ENCODE assay signal across 12 mouse cellular contexts in the genomic region with DNA sequence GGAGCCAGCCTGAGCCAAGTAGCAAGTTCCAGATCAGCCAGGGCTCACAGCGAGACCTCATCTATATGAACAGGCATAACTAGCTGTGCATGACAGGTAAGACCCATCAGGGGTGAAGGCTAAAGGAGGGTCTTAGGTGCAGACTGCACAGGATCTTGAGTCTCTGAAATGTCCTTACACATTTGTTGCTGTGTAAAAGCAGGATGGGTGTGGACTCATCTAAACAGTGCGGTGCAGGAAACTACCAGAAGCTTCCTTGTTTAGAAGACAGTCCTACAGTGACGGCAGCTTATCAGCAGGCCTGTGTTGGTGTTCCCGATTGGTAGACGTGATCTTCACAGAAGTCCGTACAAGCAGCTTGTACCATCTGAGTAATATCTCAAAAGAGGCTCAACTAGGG. TPM values are rescaled to one million over a fixed set of nuclear protein-coding genes. Genes with fewer than 3 reads are reported as not detected.
DNase-seq lines count a peak whose midpoint lies in the region; ATAC-seq lines count a peak whose summit lies in the region.
"Had no signal": no experiment of that assay in that cellular context is flagged by ENCODE, and none has a peak within 500 bp of the region (broad histone marks: within the 10 kb centered on the region; RNA-seq: fewer than 3 reads in every experiment).

No protein-coding gene starts in this region.

- peak overlapping the region; percentile 42; the same call in 1 of the 2 replicates for H3K27ac ChIP-seq in lung, embryonic 16.5 days (ENCODE audit: low read length)
- H3K27ac ChIP-seq in midbrain, embryonic 15.5 days: no peak overlapping the region
- H3K27ac ChIP-seq: hindbrain, embryonic 15.5 days had no signal

- 66% methylated on average over 6 of the region's 6 CpGs for WGBS in lung, embryonic 16.5 days
- 92% methylated on average over 6 of the region's 6 CpGs for WGBS in midbrain, embryonic 15.5 days

- no peak overlapping the region for H3K4me2 ChIP-seq in lung, embryonic 16.5 days (ENCODE audit: low read depth, low read length)
- no peak overlapping the region for H3K4me2 ChIP-seq in midbrain, embryonic 15.5 days
- H3K4me2 ChIP-seq: hindbrain, embryonic 15.5 days had no signal

- peaks cover 5% of the 10 kb centered on the region; the same call in 1 of the 2 replicates for H3K4me1 ChIP-seq in lung, embryonic 16.5 days (replicated peaks; ENCODE audit: control insufficient read depth, insufficient read depth, low read length)
- H3K4me1 ChIP-seq in midbrain, embryonic 15.5 days: peaks cover under 1% of the 10 kb centered on the region; the same call in 1 of the 2 replicates

- H3K36me3 ChIP-seq in lung, embryonic 16.5 days (ENCODE audit: control insufficient read depth, insufficient read depth, low read length): peaks cover 8% of the 10 kb centered on the region
- H3K36me3 ChIP-seq in midbrain, embryonic 15.5 days (replicated peaks): no peaks in the 10 kb centered on the region
- H3K36me3 ChIP-seq: hindbrain, embryonic 15.5 days had no signal

- peak; percentile 37 to 63 for DNase-seq in heart, adult 18-20 months
- no peak for DNase-seq in heart, postnatal 4 days
- peak; percentile 65 for DNase-seq in CD4-positive, CD25-positive, alpha-beta regulatory T cell, adult 2 months (ENCODE audit: low read depth, low spot score)
- DNase-seq in induced T-regulatory cell, adult 2 months (ENCODE audit: low read depth): peak; percentile 52
- DNase-seq in urinary bladder, postnatal 25 days (ENCODE audit: low spot score): no peak
- no peak for DNase-seq in adipocyte (ENCODE audit: low spot score)
- DNase-seq: cerebellum, postnatal 36 days had no signal

- peak; percentile 67; the same call in 1 of the 2 replicates for ATAC-seq in lung, embryonic 16.5 days (ENCODE audit: low read depth)
- ATAC-seq in midbrain, embryonic 15.5 days (replicated peaks): no peak

- no peak overlapping the region for H3K4me3 ChIP-seq in lung, embryonic 16.5 days (ENCODE audit: low read length)
- H3K4me3 ChIP-seq in midbrain, embryonic 15.5 days: no peak overlapping the region
- H3K4me3 ChIP-seq: erythroblast, embryonic 14.5 days; hindbrain, embryonic 15.5 days had no signal

- H3K27me3 ChIP-seq in lung, embryonic 16.5 days (ENCODE audit: control insufficient read depth, insufficient read depth, low read depth, low read length): no peaks in the 10 kb centered on the region
- no peaks in the 10 kb centered on the region for H3K27me3 ChIP-seq in midbrain, embryonic 15.5 days (replicated peaks)
- H3K27me3 ChIP-seq: hindbrain, embryonic 15.5 days had no signal

- peaks cover 3% of the 10 kb centered on the region; the same call in 1 of the 2 replicates for H3K9me3 ChIP-seq in lung, embryonic 16.5 days (ENCODE audit: control insufficient read depth, low read length)
- H3K9me3 ChIP-seq in midbrain, embryonic 15.5 days: no peaks in the 10 kb centered on the region
- H3K9me3 ChIP-seq: hindbrain, embryonic 15.5 days had no signal

- H3K9ac ChIP-seq in lung, embryonic 16.5 days (ENCODE audit: low read length): no peak overlapping the region
- no peak overlapping the region for H3K9ac ChIP-seq in midbrain, embryonic 15.5 days
- H3K9ac ChIP-seq: hindbrain, embryonic 15.5 days had no signal

RNA-seq across cellular contexts. Expression of a gene that starts 6.0 kb away (rescaled TPM):
- total RNA-seq in heart, adult 18-20 months (2021): 10 to 100 TPM; 12.0 to 13.8 TPM
- 10 to 100 TPM; 21.5 to 22.8 TPM for total RNA-seq in heart, postnatal 4 days (2021)
- 19.7 and 24.9 TPM in 2 replicates for polyA plus RNA-seq in lung, embryonic 16.5 days (2015; fragmentation: Nextera tagmentation; extraction: Ambion mirVana)
- polyA plus RNA-seq in midbrain, embryonic 15.5 days (2015; fragmentation: Nextera tagmentation; extraction: Ambion mirVana): 51.9 and 53.0 TPM in 2 replicates

RNA-seq across cellular contexts. Expression of a gene that starts 21.4 kb away (rescaled TPM):
- total RNA-seq in heart, adult 18-20 months (2021): under 1 TPM in 1 of 2 experiments, not detected in 1; 0.69 TPM
- under 1 TPM; 0.19 to 0.20 TPM for total RNA-seq in heart, postnatal 4 days (2021)
- polyA plus RNA-seq in lung, embryonic 16.5 days (2015; fragmentation: Nextera tagmentation; extraction: Ambion mirVana): 0.55 and 0.77 TPM in 2 replicates
- 0.11 and 0.22 TPM in 2 replicates for polyA plus RNA-seq in midbrain, embryonic 15.5 days (2015; fragmentation: Nextera tagmentation; extraction: Ambion mirVana)
- total RNA-seq: midbrain, postnatal 0 days had no signal
- polyA plus RNA-seq: erythroblast, embryonic 14.5 days; hindbrain, embryonic 15.5 days had no signal

Comparison
In these comparisons a context has a peak if more than half of its experiments do, and no peak if none do; other contexts are left out.
1. DNase-seq: peak in heart, adult 18-20 months (2 of 2), CD4-positive, CD25-positive, alpha-beta regulatory T cell, adult 2 months (single experiment) and induced T-regulatory cell, adult 2 months (single experiment); none in heart, postnatal 4 days (single experiment), urinary bladder, postnatal 25 days (single experiment) and adipocyte (single experiment).